Mouse (Mus musculus): ENCODE results near the gene Tnp2. TPM values are rescaled to one million over a fixed set of nuclear protein-coding genes. Genes with fewer than 3 reads are reported as not detected.
A peak's percentile ranks its signal among the peaks of the same experiment; 100 is the strongest.

Tnp2 gene
- polyA plus RNA-seq, 1 experiment from 2014 or later = not detected

- H3K36me3 ChIP-seq (replicated peaks) = no peaks in the 10 kb centered on the region
- peak overlapping the region; percentile 60; the same call in 1 of the 2 replicates for H3K27ac ChIP-seq (replicated peaks)
- WGBS = 62% methylated on average over 4 of the region's 4 CpGs
- peaks cover 44% of the 10 kb centered on the region for H3K27me3 ChIP-seq (replicated peaks; ENCODE audit: low read depth, poor library complexity, severe bottlenecking)
- no peak for DNase-seq (ENCODE audit: low spot score)
- H3K9me3 ChIP-seq = no peaks in the 10 kb centered on the region
- no peak overlapping the region for H3K4me3 ChIP-seq
- peaks cover 64% of the 10 kb centered on the region for H3K4me1 ChIP-seq
Measured at GRCm38 (mm10) chr16:10786782-10787547, 1.5 kb downstream of the Tnp2 start.

GRCm38 (mm10) chr16:10786288-10786687 lies 2.2 kb downstream of the Tnp2 start:
- Histone ChIP-seq H3K27ac (replicated peaks) (peak overlapping the region; percentile 93), H3K4me3 (peak overlapping the region; percentile 78), H3K27me3 (replicated peaks; ENCODE audit: low read depth, poor library complexity, severe bottlenecking) (peaks cover 40% of the 10 kb centered on the region), H3K36me3 (replicated peaks) (no peaks in the 10 kb centered on the region), H3K4me1 (peaks cover 71% of the 10 kb centered on the region), H3K9me3 (no peaks in the 10 kb centered on the region)
- WGBS = 3% methylated on average over 9 of the region's 9 CpGs
- peak; percentile 88 for DNase-seq (ENCODE audit: low spot score)

GRCm38 (mm10) chr16:10785371-10786231 lies 2.9 kb downstream of the Tnp2 start, which contains the start of gene Socs1:
Gene Socs1, minus strand, starts transcription at chr16:10785536.
- Histone ChIP-seq H3K27me3 (replicated peaks; ENCODE audit: low read depth, poor library complexity, severe bottlenecking) (peaks cover 37% of the 10 kb centered on the region), H3K27ac (replicated peaks) (peak within 1 kb of the TSS; percentile 93), H3K36me3 (replicated peaks) (no peaks in the 10 kb centered on the region), H3K4me3 (peak within 1 kb of the TSS; percentile 78), H3K4me1 (peaks cover 77% of the 10 kb centered on the region), H3K9me3 (no peaks in the 10 kb centered on the region)
- WGBS = under 1% methylated on average over 59 of the region's 59 CpGs
- DNase-seq (ENCODE audit: low spot score) = peak; percentile 93

GRCm38 (mm10) chr16:10784793-10785370 lies 3.6 kb downstream of the Tnp2 start:
- no peaks in the 10 kb centered on the region for H3K36me3 ChIP-seq (replicated peaks)
- DNase-seq (ENCODE audit: low spot score) = peak; percentile 96
- H3K9me3 ChIP-seq = no peaks in the 10 kb centered on the region
- peak overlapping the region; percentile 78 for H3K4me3 ChIP-seq
- H3K27me3 ChIP-seq (replicated peaks; ENCODE audit: low read depth, poor library complexity, severe bottlenecking) = peaks cover 30% of the 10 kb centered on the region
- under 1% methylated on average over 55 of the region's 55 CpGs for WGBS
- H3K27ac ChIP-seq (replicated peaks) = peak overlapping the region; percentile 93
- peaks cover 77% of the 10 kb centered on the region for H3K4me1 ChIP-seq

- H3K36me3 ChIP-seq (replicated peaks) = no peaks in the 10 kb centered on the region
- H3K4me1 ChIP-seq = peaks cover 75% of the 10 kb centered on the region
- peak overlapping the region; percentile 78 for H3K4me3 ChIP-seq
- 3% methylated on average over 81 of the region's 81 CpGs for WGBS
- H3K27me3 ChIP-seq (replicated peaks; ENCODE audit: low read depth, poor library complexity, severe bottlenecking) = peaks cover 27% of the 10 kb centered on the region
- H3K27ac ChIP-seq (replicated peaks) = peak overlapping the region; percentile 93
- peak; percentile 71 for DNase-seq (ENCODE audit: low spot score)
- no peaks in the 10 kb centered on the region for H3K9me3 ChIP-seq
Measured at GRCm38 (mm10) chr16:10783883-10784792, 4.3 kb downstream of the Tnp2 start.

GRCm38 (mm10) chr16:10783451-10783850 lies 5.0 kb downstream of the Tnp2 start:
- H3K4me1 ChIP-seq = peaks cover 69% of the 10 kb centered on the region
- DNase-seq (ENCODE audit: low spot score) = no peak
- 68% methylated on average over 8 of the region's 8 CpGs for WGBS
- no peaks in the 10 kb centered on the region for H3K36me3 ChIP-seq (replicated peaks)
- no peaks in the 10 kb centered on the region for H3K9me3 ChIP-seq
- peaks cover 27% of the 10 kb centered on the region for H3K27me3 ChIP-seq (replicated peaks; ENCODE audit: low read depth, poor library complexity, severe bottlenecking)
- H3K4me3 ChIP-seq = peak overlapping the region; percentile 78; the same call in 1 of the 2 replicates
- no peak overlapping the region for H3K27ac ChIP-seq (replicated peaks)

- Histone ChIP-seq H3K27ac (replicated peaks) (no peak overlapping the region), H3K9me3 (no peaks in the 10 kb centered on the region), H3K36me3 (replicated peaks) (no peaks in the 10 kb centered on the region), H3K4me3 (no peak overlapping the region), H3K27me3 (replicated peaks; ENCODE audit: low read depth, poor library complexity, severe bottlenecking) (peaks cover 27% of the 10 kb centered on the region), H3K4me1 (peaks cover 65% of the 10 kb centered on the region)
- WGBS = 48% methylated on average over 1 of the region's 1 CpGs
- no peak for DNase-seq (ENCODE audit: low spot score)
Measured at GRCm38 (mm10) chr16:10783152-10783434, 5.4 kb downstream of the Tnp2 start.

- peaks cover 64% of the 10 kb centered on the region for H3K4me1 ChIP-seq
- 44% methylated on average over 6 of the region's 6 CpGs for WGBS
- no peaks in the 10 kb centered on the region for H3K9me3 ChIP-seq
- H3K27me3 ChIP-seq (replicated peaks; ENCODE audit: low read depth, poor library complexity, severe bottlenecking) = peaks cover 27% of the 10 kb centered on the region
- DNase-seq (ENCODE audit: low spot score) = no peak
- H3K27ac ChIP-seq (replicated peaks) = peak overlapping the region; percentile 62
- no peaks in the 10 kb centered on the region for H3K36me3 ChIP-seq (replicated peaks)
- H3K4me3 ChIP-seq = no peak overlapping the region
Measured at GRCm38 (mm10) chr16:10782377-10783151, 5.9 kb downstream of the Tnp2 start.

- 37% methylated on average over 9 of the region's 9 CpGs for WGBS
- H3K4me1 ChIP-seq = peaks cover 62% of the 10 kb centered on the region
- H3K27ac ChIP-seq (replicated peaks) = 0 out of 2 replicates have a peak overlapping the region, but pooled peaks have one; percentile 62
Measured at GRCm38 (mm10) chr16:10781862-10782371, 6.5 kb downstream of the Tnp2 start.

GRCm38 (mm10) chr16:10780631-10781120 lies 7.8 kb downstream of the Tnp2 start:
- DNase-seq (ENCODE audit: low spot score) = no peak
- 81% methylated on average over 5 of the region's 5 CpGs for WGBS
- no peak overlapping the region for H3K4me3 ChIP-seq
- H3K36me3 ChIP-seq (replicated peaks) = no peaks in the 10 kb centered on the region
- peak overlapping the region; percentile 19 for H3K27ac ChIP-seq (replicated peaks)
- peaks cover 55% of the 10 kb centered on the region for H3K4me1 ChIP-seq
- peaks cover 27% of the 10 kb centered on the region for H3K27me3 ChIP-seq (replicated peaks; ENCODE audit: low read depth, poor library complexity, severe bottlenecking)
- H3K9me3 ChIP-seq = no peaks in the 10 kb centered on the region

More at GRCm38 (mm10) chr16:10781862-10782371, 6.5 kb downstream of the Tnp2 start:
- Histone ChIP-seq H3K4me3 (no peak overlapping the region), H3K27me3 (replicated peaks; ENCODE audit: low read depth, poor library complexity, severe bottlenecking) (peaks cover 27% of the 10 kb centered on the region), H3K36me3 (replicated peaks) (no peaks in the 10 kb centered on the region), H3K9me3 (no peaks in the 10 kb centered on the region)
- peak; percentile 55 for DNase-seq (ENCODE audit: low spot score)
